Mouse (Mus musculus) kidney, postnatal 0 days (tissue): ENCODE data around the gene Zranb3. TPM values are rescaled to one million over a fixed set of nuclear protein-coding genes. Genes with fewer than 3 reads are reported as not detected.
"Not testable (repeated sequence)": the region's sequence is repeated elsewhere in the genome, so short reads cannot be mapped to it uniquely, and the experiment has no call there.

ENCODE experiments used
- ATAC-seq: fragments of 200-750 bp; cut with Nextera tagmentation; replicated peaks from 2 replicates; pipeline ENCODE4 v1.8.0; 2017; ENCODE audit warnings: low read depth, moderate number of reproducible peaks, moderate TSS enrichment, moderate library complexity; ENCODE audit not compliant: low FRiP score
- DNase-seq: peaks from one replicate; pipeline ENCODE4 v3.0.0-alpha.2; 2016; ENCODE audit warnings: low spot score
- H3K27ac ChIP-seq: fragments of 300-500 bp; sonication (generic); 2 replicates; pipeline ENCODE4 v1.5.1; 2014; ENCODE audit warnings: mild to moderate bottlenecking
- H3K27me3 ChIP-seq: fragments of 300-500 bp; sonication (generic); 2 replicates; pipeline ENCODE4 v1.6.1; 2014; ENCODE audit warnings: low read length, mixed read lengths; ENCODE audit not compliant: insufficient read depth
- H3K36me3 ChIP-seq: fragments of 300-500 bp; sonication (generic); 2 replicates; pipeline ENCODE4 v1.6.1; 2014; ENCODE audit warnings: low read length, mixed read lengths; ENCODE audit not compliant: insufficient read depth
- H3K4me1 ChIP-seq: fragments of 300-500 bp; sonication (generic); replicated peaks from 2 replicates; pipeline ENCODE4 v1.6.1; 2014; ENCODE audit warnings: antibody characterized with exemption, low read length, mixed read lengths; ENCODE audit not compliant: insufficient read depth
- H3K4me2 ChIP-seq: fragments of 300-500 bp; sonication (generic); 2 replicates; pipeline ENCODE4 v1.6.1; 2014; ENCODE audit warnings: mild to moderate bottlenecking, low read length, moderate library complexity, mixed read lengths
- H3K4me3 ChIP-seq: fragments of 300-500 bp; sonication (generic); replicated peaks from 2 replicates; pipeline ENCODE4 v1.5.1; 2014; ENCODE audit warnings: low read depth, low read length
- H3K9ac ChIP-seq: fragments of 300-500 bp; sonication (generic); 2 replicates; pipeline ENCODE4 v1.6.1; 2014; ENCODE audit warnings: low read depth, low read length
- H3K9me3 ChIP-seq: fragments of 300-500 bp; sonication (generic); replicated peaks from 2 replicates; pipeline ENCODE4 v1.6.1; 2016; ENCODE audit warnings: low read length, inconsistent platforms, mixed read lengths
- CTCF ChIP-seq: IDR thresholded peaks from 2 replicates; pipeline ENCODE4 v1.5.1; 2016; ENCODE audit warnings: antibody characterized with exemption, low read depth, mild to moderate bottlenecking, moderate library complexity
- WGBS: fragments of 180-500 bp; shearing (Covaris S2); extraction: QIAGEN DNeasy Blood & Tissue Kit; methylation state at CpG from one replicate; pipeline ENCODE4 v1.1.7; 2014; 5-methylcytosine and 5-hydroxymethylcytosine counted together
- polyA plus RNA-seq: library from polyadenylated mRNA; unstranded; fragments of >200 nt; fragmentation: Nextera tagmentation; extraction: Ambion mirVana; gene quantifications from 2 replicates; pipeline ENCODE4 v1.2.1, GENCODE M21; 2015

Zranb3 gene
- 4.1 and 4.5 TPM in 2 replicates for polyA plus RNA-seq

- peak within 1 kb of the TSS; percentile 82 for H3K9ac ChIP-seq
- ATAC-seq, result peak; percentile 98
- peak within 1 kb of the TSS; percentile 69 for H3K4me2 ChIP-seq
- no peaks in the 10 kb centered on the region for H3K9me3 ChIP-seq
- no peaks in the 10 kb centered on the region for H3K36me3 ChIP-seq
- H3K4me3 ChIP-seq, result peak within 1 kb of the TSS; percentile 95
- H3K27ac ChIP-seq, result peak within 1 kb of the TSS; percentile 93
- peak; percentile 100 for DNase-seq
- under 1% methylated on average over 43 of the region's 43 CpGs for WGBS
- TF ChIP-seq CTCF, result no peak; the same call in 1 of the 2 replicates
- 0 out of 2 replicates have a peak, but pooled peaks cover 7% of the 10 kb centered on the region for H3K4me1 ChIP-seq
- H3K27me3 ChIP-seq, result no peaks in the 10 kb centered on the region
Measured at GRCm38 (mm10) chr1:128102641-128103461, at the start of gene Zranb3, which contains the start of gene R3hdm1. Gene Zranb3, minus strand, starts transcription at chr1:128103047. Gene R3hdm1, plus strand, starts transcription at chr1:128103301.

DNA sequence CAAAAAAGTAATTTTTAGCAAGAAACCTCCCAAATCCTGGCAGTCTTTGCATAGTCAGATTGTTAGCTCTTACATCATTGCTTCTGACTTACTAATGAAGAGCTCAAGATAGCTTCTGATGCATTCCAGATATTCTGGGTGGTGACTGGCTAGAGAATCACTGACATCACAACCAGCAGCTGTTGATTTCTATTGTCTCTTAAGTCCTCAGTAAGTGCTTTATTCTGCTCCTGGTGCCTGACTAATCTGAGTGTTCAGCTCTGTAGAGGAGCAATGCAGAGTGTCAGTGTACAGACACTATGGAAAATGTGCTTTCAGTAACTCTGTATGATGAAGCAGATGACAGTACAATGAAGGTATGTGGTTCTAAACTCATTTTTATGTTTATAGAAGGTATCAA lies 38.9 kb upstream of the Zranb3 start:
- Histone ChIP-seq H3K9me3 (no peaks in the 10 kb centered on the region), H3K4me1 (no peaks in the 10 kb centered on the region), H3K27me3 (no peaks in the 10 kb centered on the region), H3K4me3 (no peak overlapping the region), H3K27ac (no peak overlapping the region), H3K9ac (no peak overlapping the region), H3K4me2 (no peak overlapping the region), H3K36me3 (no peaks in the 10 kb centered on the region)
- no peak for TF ChIP-seq CTCF
- ATAC-seq (no peak), DNase-seq (no peak)

GRCm38 (mm10) chr1:128141039-128141438 lies 38.2 kb upstream of the Zranb3 start:
- H3K4me1 ChIP-seq, result no peaks in the 10 kb centered on the region
- H3K9me3 ChIP-seq, result no peaks in the 10 kb centered on the region
- DNase-seq, result peak; percentile 64
- peak; percentile 68 for TF ChIP-seq CTCF
- no peak overlapping the region for H3K9ac ChIP-seq
- no peak overlapping the region for H3K4me3 ChIP-seq
- no peak overlapping the region for H3K27ac ChIP-seq
- H3K27me3 ChIP-seq, result no peaks in the 10 kb centered on the region
- no peak overlapping the region for H3K4me2 ChIP-seq
- H3K36me3 ChIP-seq, result no peaks in the 10 kb centered on the region
- no peak for ATAC-seq

- not testable (repeated sequence) for ATAC-seq
Measured at GRCm38 (mm10) chr1:128136222-128136621, 33.4 kb upstream of the Zranb3 start.

DNA sequence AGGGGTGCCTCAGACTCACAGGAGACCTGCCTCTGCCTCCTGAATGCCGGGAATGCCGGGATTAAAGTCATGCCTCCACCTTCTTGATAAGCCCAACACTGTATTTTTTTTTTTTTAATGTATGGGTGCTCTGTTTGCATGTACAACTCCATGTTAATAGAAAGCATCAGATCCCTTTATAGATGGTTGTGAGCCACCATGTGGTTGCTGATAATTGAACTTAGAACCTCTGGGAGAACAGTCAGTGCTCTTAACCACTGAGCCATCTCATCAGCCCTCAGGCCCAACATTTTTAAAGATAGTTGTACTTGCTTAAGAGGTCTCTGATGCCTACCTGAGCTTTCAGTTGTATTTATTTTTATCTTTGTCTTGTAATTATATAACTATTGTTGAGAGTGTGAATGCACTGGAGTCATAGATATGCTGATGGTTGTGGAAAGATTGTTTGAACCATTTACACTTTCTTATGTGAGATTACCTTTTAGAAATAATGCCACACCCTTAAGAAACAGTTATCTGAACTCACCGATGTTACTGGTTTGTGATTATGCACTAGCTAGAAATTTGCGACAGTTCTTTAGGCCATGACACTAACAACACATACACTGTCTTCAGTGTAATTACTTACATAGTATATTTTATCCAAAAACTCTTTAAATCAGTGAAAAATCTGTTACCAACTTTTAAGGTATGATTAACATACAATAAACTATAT lies 18.2 kb upstream of the Zranb3 start:
- no peak for ATAC-seq
- whole genome bisulfite sequencing, result 94% methylated on average over 4 of the region's 4 CpGs

More at GRCm38 (mm10) chr1:128136222-128136621, 33.4 kb upstream of the Zranb3 start:
- H3K4me3 ChIP-seq, H3K9ac ChIP-seq, H3K4me2 ChIP-seq, H3K4me1 ChIP-seq, H3K36me3 ChIP-seq, DNase-seq, H3K9me3 ChIP-seq, H3K27ac ChIP-seq, H3K27me3 ChIP-seq: not testable (repeated sequence)

DNA sequence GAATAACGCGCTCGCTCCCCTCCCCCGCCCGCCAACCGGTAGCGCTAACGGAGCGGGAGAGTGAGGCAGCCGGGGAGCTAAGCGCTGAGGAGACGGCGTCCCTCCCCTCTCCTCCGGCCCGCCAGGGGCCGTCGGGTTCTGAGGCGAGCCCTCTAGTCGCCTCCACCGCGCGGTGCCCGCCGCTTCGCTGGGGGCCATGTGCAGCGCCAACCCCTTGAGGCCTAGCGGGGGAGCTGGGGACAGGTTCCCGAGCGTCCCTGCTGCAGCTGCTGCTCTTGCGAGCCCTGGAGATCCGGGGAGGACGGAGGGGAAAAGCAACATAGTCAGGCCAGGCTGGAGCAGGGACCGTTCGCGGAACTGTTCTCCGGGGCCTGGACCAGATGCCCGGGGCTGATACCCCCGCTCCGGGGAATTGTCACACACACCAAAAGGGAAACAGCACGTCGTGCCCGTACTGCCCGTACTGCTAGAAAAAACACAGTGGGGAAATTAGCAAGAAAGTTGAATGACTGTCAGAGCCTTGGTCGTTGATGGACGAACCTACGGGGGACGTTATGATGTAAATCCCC lies 757 bp upstream of the Zranb3 start:
- Histone ChIP-seq H3K9ac (peak overlapping the region; percentile 82), H3K27ac (peak overlapping the region; percentile 93), H3K27me3 (no peaks in the 10 kb centered on the region), H3K9me3 (no peaks in the 10 kb centered on the region), H3K36me3 (no peaks in the 10 kb centered on the region), H3K4me3 (peak overlapping the region; percentile 95), H3K4me2 (peak overlapping the region; percentile 69), H3K4me1 (0 out of 2 replicates have a peak, but pooled peaks cover 7% of the 10 kb centered on the region)
- DNase-seq (peak; percentile 66), ATAC-seq (peak; percentile 64)
- no peak; the same call in 1 of the 2 replicates for TF ChIP-seq CTCF
- WGBS, result under 1% methylated on average over 37 of the region's 47 CpGs

More for the DNA sequence above, 18.2 kb upstream of the Zranb3 start:
- Histone ChIP-seq H3K4me2 (no peak overlapping the region), H3K27me3 (no peaks in the 10 kb centered on the region), H3K4me1 (no peaks in the 10 kb centered on the region), H3K9ac (no peak overlapping the region), H3K9me3 (no peaks in the 10 kb centered on the region), H3K36me3 (no peaks in the 10 kb centered on the region), H3K27ac (no peak overlapping the region), H3K4me3 (no peak overlapping the region)
- DNase-seq, result no peak
- no peak for TF ChIP-seq CTCF
